Mouse (Mus musculus): ENCODE measurements around the gene Wdfy4.

DNA sequence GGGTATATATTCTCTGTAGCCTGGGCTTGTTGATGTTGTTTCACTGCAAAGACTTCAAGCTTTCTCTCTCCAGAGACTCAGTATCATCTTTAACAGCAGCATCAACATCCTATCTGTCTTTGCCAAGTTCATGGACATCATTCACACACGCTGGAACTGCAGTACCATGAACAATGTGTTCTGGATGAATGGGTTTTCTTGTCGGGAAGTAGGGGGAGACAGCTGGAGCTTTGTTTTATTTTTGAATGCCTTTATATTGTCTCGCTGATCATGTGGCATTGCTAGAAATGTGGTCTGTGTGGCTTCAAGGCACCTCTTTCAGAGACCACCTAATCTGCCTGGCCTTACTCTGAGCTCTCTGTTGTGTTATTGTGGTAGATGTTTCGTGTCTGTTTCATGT, 1.9 kb upstream of the Wdfy4 start:
- no peak for TF ChIP-seq CTCF (IDR thresholded peaks at IDR 0.05; ENCODE audit: extremely low read depth, insufficient read depth, insufficient read length, insufficient replicate concordance)
- no peak for TF ChIP-seq POLR2A (IDR thresholded peaks at IDR 0.05; ENCODE audit: low read depth, low read length)
